Mouse (Mus musculus) CH12.LX (cell line): Measurements from ENCODE around the gene Itk. TPM values are rescaled to one million over a fixed set of nuclear protein-coding genes. Genes with fewer than 3 reads are reported as not detected.
A peak's percentile ranks its signal among the peaks of the same experiment; 100 is the strongest.

Experiments used
- DNase-seq: peaks from one replicate; pipeline ENCODE4 v3.0.0-alpha.2; 2013; ENCODE audit errors: extremely low read depth
- H3K27ac ChIP-seq: 2 replicates; pipeline ENCODE4 v1.5.1; 2012; ENCODE audit warnings: low read depth, mild to moderate bottlenecking, control low read depth, moderate library complexity; ENCODE audit not compliant: insufficient read depth
- H3K27me3 ChIP-seq: replicated peaks from 2 replicates; pipeline ENCODE3; 2012; ENCODE audit warnings: inconsistent platforms
- H3K36me3 ChIP-seq, 2 experiments: replicated peaks in 1 of 2; 2 replicates each; pipeline versions ENCODE3 to v1.6.1; 2012; ENCODE audit warnings: inconsistent platforms in 1 of 2, low read length in 1 of 2, mild to moderate bottlenecking in 1 of 2, mixed read lengths in 1 of 2, moderate library complexity in 1 of 2; ENCODE audit not compliant: control insufficient read depth in 1 of 2, insufficient read depth in 1 of 2
- H3K4me1 ChIP-seq, 2 experiments: 2 replicates each; pipeline ENCODE4 v1.6.1; 2012; ENCODE audit warnings: inconsistent platforms in 1 of 2, moderate library complexity in 1 of 2; ENCODE audit not compliant: insufficient read depth in 2 of 2, control insufficient read depth in 1 of 2
- H3K4me2 ChIP-seq: 2 replicates; pipeline ENCODE4 v1.6.1; 2012; ENCODE audit warnings: low read depth, mild to moderate bottlenecking, control low read depth; ENCODE audit not compliant: poor library complexity, insufficient read depth, severe bottlenecking
- H3K4me3 ChIP-seq, 3 experiments: fragments of 150-350 bp in 1 of 3; sonication (generic) in 1 of 3; replicated peaks in 1 of 3; 2 replicates each; pipeline versions ENCODE3 to v1.5.1; 2011 to 2012; ENCODE audit warnings: low read depth in 2 of 3, low read length in 2 of 3, mild to moderate bottlenecking in 2 of 3, moderate library complexity in 2 of 3, control low read depth in 1 of 3, improper control_type of control experiment in 1 of 3, inconsistent platforms in 1 of 3, mixed read lengths in 1 of 3; ENCODE audit not compliant: poor library complexity in 1 of 3
- H3K79me2 ChIP-seq: replicated peaks from 2 replicates; pipeline ENCODE4 v1.6.1; 2012; ENCODE audit warnings: mild to moderate bottlenecking, moderate library complexity; ENCODE audit not compliant: control insufficient read depth, poor library complexity, insufficient read depth, severe bottlenecking; ENCODE audit errors: extremely low read depth
- H3K9ac ChIP-seq: 2 replicates; pipeline ENCODE4 v1.6.1; 2012; ENCODE audit warnings: low read depth, mild to moderate bottlenecking, control low read depth, moderate library complexity; ENCODE audit not compliant: insufficient read depth
- H3K9me3 ChIP-seq: replicated peaks from 2 replicates; pipeline ENCODE3; 2012; ENCODE audit warnings: low read length, inconsistent platforms, mixed read lengths
- BHLHE40 ChIP-seq: IDR thresholded peaks from 2 replicates; pipeline ENCODE4 v1.6.1; 2011; ENCODE audit warnings: mild to moderate bottlenecking, low read depth, low read length, improper control_type of control experiment
- CHD2 ChIP-seq: IDR thresholded peaks from 2 replicates; pipeline ENCODE4 v1.6.1; 2011; ENCODE audit warnings: low read length, improper control_type of control experiment
- CTCF ChIP-seq, 2 experiments: IDR thresholded peaks in 1 of 2; conservative IDR thresholded peaks in 1 of 2; 2 replicates each; pipeline ENCODE4 v1.5.1; 2011 to 2012; ENCODE audit warnings: low read depth in 2 of 2, low read length in 2 of 2, improper control_type of control experiment in 1 of 2, inconsistent platforms in 1 of 2, mild to moderate bottlenecking in 1 of 2, moderate library complexity in 1 of 2
- ELF1 ChIP-seq: IDR thresholded peaks from 2 replicates; pipeline ENCODE4 v1.6.1; 2014; ENCODE audit warnings: low read depth, mild to moderate bottlenecking, inconsistent platforms, low read length, improper control_type of control experiment
- EP300 ChIP-seq: IDR thresholded peaks from 2 replicates; pipeline ENCODE4 v1.6.1; 2011; ENCODE audit warnings: low read length, improper control_type of control experiment
- ETS1 ChIP-seq: conservative IDR thresholded peaks from 2 replicates; pipeline ENCODE4 v1.6.1; 2012; ENCODE audit warnings: low read depth, mild to moderate bottlenecking, inconsistent platforms, low read length, improper control_type of control experiment, moderate library complexity
- HCFC1 ChIP-seq: IDR thresholded peaks from 2 replicates; pipeline ENCODE4 v1.6.1; 2012; ENCODE audit warnings: low read depth, mild to moderate bottlenecking, inconsistent platforms, low read length, improper control_type of control experiment
- IRF4 ChIP-seq: IDR thresholded peaks from 2 replicates; pipeline ENCODE4 v1.6.1; 2014; ENCODE audit warnings: low read depth, mild to moderate bottlenecking, inconsistent platforms, low read length, improper control_type of control experiment
- JUN ChIP-seq: IDR thresholded peaks from 2 replicates; pipeline ENCODE4 v1.6.1; 2011; ENCODE audit warnings: low read depth, mild to moderate bottlenecking, low read length, improper control_type of control experiment, moderate library complexity; ENCODE audit not compliant: insufficient read depth
- JUND ChIP-seq: conservative IDR thresholded peaks from 2 replicates; pipeline ENCODE4 v1.6.1; 2011; ENCODE audit warnings: low read depth, low read length, improper control_type of control experiment
- KAT2A ChIP-seq: IDR thresholded peaks from 2 replicates; pipeline ENCODE4 v1.6.1; 2012; ENCODE audit warnings: low read length, improper control_type of control experiment, inconsistent platforms; ENCODE audit not compliant: insufficient replicate concordance
- MAX ChIP-seq: IDR thresholded peaks from 2 replicates; pipeline ENCODE4 v1.6.1; 2011; ENCODE audit warnings: low read length, improper control_type of control experiment
- MAZ ChIP-seq: IDR thresholded peaks from 2 replicates; pipeline ENCODE4 v1.6.1; 2012; ENCODE audit warnings: low read depth, mild to moderate bottlenecking, inconsistent platforms, low read length, improper control_type of control experiment, moderate library complexity
- MEF2A ChIP-seq: IDR thresholded peaks from 2 replicates; pipeline ENCODE4 v1.6.1; 2014; ENCODE audit warnings: low read depth, mild to moderate bottlenecking, inconsistent platforms, low read length, improper control_type of control experiment, borderline replicate concordance
- MXI1 ChIP-seq: IDR thresholded peaks from 2 replicates; pipeline ENCODE4 v1.6.1; 2011; ENCODE audit warnings: mild to moderate bottlenecking, low read depth, low read length, improper control_type of control experiment
- MYC ChIP-seq: IDR thresholded peaks from 2 replicates; pipeline ENCODE4 v1.6.1; 2011; ENCODE audit warnings: low read depth, mild to moderate bottlenecking, improper control_type of control experiment, low read length
- PAX5 ChIP-seq: IDR thresholded peaks from 2 replicates; pipeline ENCODE4 v1.6.1; 2012; ENCODE audit warnings: low read length, inconsistent platforms, mixed read lengths
- POLR2A ChIP-seq: IDR thresholded peaks from 2 replicates; pipeline ENCODE4 v1.6.1; 2011; ENCODE audit warnings: low read depth, mild to moderate bottlenecking, improper control_type of control experiment, low read length
- POLR2AphosphoS2 ChIP-seq: IDR thresholded peaks from 2 replicates; pipeline ENCODE4 v1.6.1; 2011; ENCODE audit warnings: low read depth, low read length, improper control_type of control experiment
- RCOR1 ChIP-seq: conservative IDR thresholded peaks from 2 replicates; pipeline ENCODE4 v1.6.1; 2012; ENCODE audit warnings: low read depth, mild to moderate bottlenecking, inconsistent platforms, low read length, improper control_type of control experiment
- SIN3A ChIP-seq: IDR thresholded peaks from 2 replicates; pipeline ENCODE4 v1.6.1; 2012; ENCODE audit warnings: low read length, improper control_type of control experiment, inconsistent platforms
- SMC3 ChIP-seq: IDR thresholded peaks from 2 replicates; pipeline ENCODE4 v1.6.1; 2011; ENCODE audit warnings: low read depth, low read length, improper control_type of control experiment
- TBP ChIP-seq: conservative IDR thresholded peaks from 2 replicates; pipeline ENCODE4 v1.6.1; 2011; ENCODE audit warnings: low read depth, low read length, improper control_type of control experiment
- TCF12 ChIP-seq: IDR thresholded peaks from 2 replicates; pipeline ENCODE4 v1.6.1; 2014; ENCODE audit warnings: low read depth, mild to moderate bottlenecking, inconsistent platforms, low read length, improper control_type of control experiment
- UBTF ChIP-seq: IDR thresholded peaks from 2 replicates; pipeline ENCODE4 v1.6.1; 2012; ENCODE audit warnings: low read depth, mild to moderate bottlenecking, inconsistent platforms, low read length, improper control_type of control experiment, moderate library complexity
- ZMIZ1 ChIP-seq: IDR thresholded peaks from 2 replicates; pipeline ENCODE4 v1.6.1; 2012; ENCODE audit warnings: low read depth, mild to moderate bottlenecking, inconsistent platforms, low read length, improper control_type of control experiment
- ZNF384 ChIP-seq: IDR thresholded peaks from 2 replicates; pipeline ENCODE4 v1.6.1; 2012; ENCODE audit warnings: low read depth, low read length, improper control_type of control experiment, inconsistent platforms
- dilution Hi-C: fragments of 300-500 bp; cut with MboI; formaldehyde crosslinking; loops from 2 replicates; pipeline ENCODE4 v1.14.3; 2020; ENCODE audit warnings: low sequenced_read_pairs; ENCODE audit not compliant: extremely low pct_unique_long_range_greater_than_20kb, extremely low pct_ligation_motif_present
- in situ Hi-C: fragments of 300-500 bp; cut with MboI; formaldehyde crosslinking; loops from 3 replicates; pipeline ENCODE4 v1.14.3; 2019; ENCODE audit warnings: low sequenced_read_pairs, low pct_ligation_motif_present, low pct_unique_long_range_greater_than_20kb, mixed read lengths
- polyA plus RNA-seq: library from polyadenylated mRNA; unstranded; fragments of >175 nt; gene quantifications from 2 replicates; pipeline ENCODE4 v1.2.1, GENCODE M21; 2012; ENCODE audit warnings: low read depth; ENCODE audit not compliant: insufficient read length
- total RNA-seq, 2 experiments: library from RNA; depleted of rRNA; stranded (reverse); fragments of 300-350 nt in 1 of 2; fragments of >200 nt in 1 of 2; gene quantifications; 2 replicates each; pipeline ENCODE4 v1.2.3; 2012 to 2014

The Itk gene
- total and polyA plus RNA-seq, 3 experiments = 0.11 to 0.64 (median 0.17) TPM

DNA sequence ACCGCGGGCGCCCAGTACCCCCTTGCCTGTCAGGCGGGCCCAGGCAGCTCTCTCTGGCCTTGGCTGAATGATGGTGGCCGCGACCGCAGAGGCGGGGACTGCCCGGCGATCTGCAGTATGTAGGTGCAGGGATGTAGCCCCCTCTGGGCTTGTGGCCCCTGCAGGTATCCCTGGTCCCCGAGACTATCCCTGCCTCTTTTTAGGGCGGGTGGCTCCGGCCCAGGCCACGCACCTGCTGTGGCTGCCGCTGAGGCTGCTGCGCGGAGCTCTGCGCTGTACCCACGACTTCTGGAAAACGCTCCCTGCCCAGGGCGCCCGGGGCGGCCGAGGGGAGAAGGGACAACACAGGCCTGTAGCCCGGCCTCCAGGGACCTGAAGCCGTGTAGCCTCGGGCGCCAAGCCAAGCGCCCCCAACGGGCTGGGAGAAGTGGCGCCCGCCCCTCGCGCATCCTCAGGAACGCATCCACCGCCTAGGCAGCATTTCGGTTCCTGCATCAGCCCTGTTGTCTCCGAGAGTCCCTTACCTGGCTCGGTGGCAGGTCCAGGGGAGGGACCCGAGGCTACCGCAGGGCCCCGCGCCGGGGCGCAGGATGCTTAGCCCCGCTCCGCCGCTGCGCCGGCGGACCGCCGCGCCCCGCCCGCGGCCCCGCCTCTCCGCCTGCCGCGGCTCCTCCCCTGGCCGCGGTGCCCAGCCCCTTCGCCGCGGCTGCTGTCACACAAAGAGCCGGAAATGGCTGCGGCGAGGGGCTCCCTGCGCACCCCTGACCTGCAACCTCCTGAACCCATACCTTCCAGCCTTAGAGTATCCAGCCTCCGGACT lies 77.4 kb downstream of the Itk start (continued):
- TF ChIP-seq MAZ (no peak; the same call in 1 of the 2 replicates), TBP (no peak), PAX5 (no peak), RCOR1 (no peak), ZNF384 (no peak), SMC3 (peak; percentile 6; the same call in 1 of the 2 replicates), POLR2A (peak; percentile 66), BHLHE40 (no peak), KAT2A (0 out of 2 replicates have a peak, but pooled peaks have one; percentile 45), IRF4 (0 out of 2 replicates have a peak, but pooled peaks have one; percentile 12), JUN (no peak)

DNA sequence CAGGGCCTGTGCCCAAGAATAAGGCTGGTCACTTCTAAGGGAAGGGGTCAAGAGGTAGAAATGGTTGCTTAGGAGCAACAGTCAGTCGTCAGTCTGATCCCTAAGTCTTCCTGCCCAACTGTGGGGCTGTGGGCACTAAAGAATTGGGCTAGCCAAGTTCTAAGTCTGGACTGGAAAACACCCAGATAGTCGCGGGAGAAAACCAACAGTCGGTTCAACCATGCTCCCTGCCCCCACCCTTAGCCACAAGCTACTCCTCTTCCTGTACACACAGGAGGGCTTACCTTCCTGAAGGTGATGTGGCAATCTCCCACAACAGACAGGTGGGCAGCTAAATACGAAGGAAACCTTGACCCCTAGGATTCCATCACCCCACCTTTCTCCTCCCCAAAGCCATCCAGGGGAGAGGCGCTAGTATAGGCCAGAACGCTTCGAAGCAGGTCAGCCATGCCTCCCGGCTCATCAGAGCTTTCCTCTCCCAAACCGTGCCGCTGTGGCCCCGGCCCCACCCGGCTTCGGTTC lies 78.1 kb downstream of the Itk start:
- dilution Hi-C loops = no loop called here

More for the DNA sequence above, 78.1 kb downstream of the Itk start:
- H3K27me3 ChIP-seq = peaks cover 3% of the 10 kb centered on the region
- peak overlapping the region; percentile 97 for H3K27ac ChIP-seq
- H3K4me1 ChIP-seq = peaks cover 15 to 38% of the 10 kb centered on the region in 2 experiments
- H3K9ac ChIP-seq = peak overlapping the region; percentile 90
- H3K4me3 ChIP-seq = peak overlapping the region; percentile 89 to 96 (median 94)
- TF ChIP-seq JUND (no peak), POLR2A (peak; percentile 53; the same call in 1 of the 2 replicates), CTCF (conservative IDR thresholded peaks at IDR 0.05 in 1 of 2, IDR thresholded peaks at IDR 0.05 in 1 of 2; ENCODE audit: low read depth in 2 of 2, low read length in 2 of 2) (no peak), ETS1 (peak; percentile 49; the same call in 1 of the 2 replicates), UBTF (peak; percentile 5; the same call in 1 of the 2 replicates), MYC (0 out of 2 replicates have a peak, but pooled peaks have one; percentile 26), TBP (0 out of 2 replicates have a peak, but pooled peaks have one; percentile 72), ELF1 (peak; percentile 71; the same call in 1 of the 2 replicates), MXI1 (peak; percentile 49; the same call in 1 of the 2 replicates), TCF12 (peak; percentile 43; the same call in 1 of the 2 replicates), BHLHE40 (peak; percentile 51; the same call in 1 of the 2 replicates), KAT2A (no peak), SMC3 (no peak; the same call in none of the 2 replicates), MEF2A (no peak), MAX (peak; percentile 62), SIN3A (peak; percentile 82), EP300 (0 out of 2 replicates have a peak, but pooled peaks have one; percentile 22), ZMIZ1 (0 out of 2 replicates have a peak, but pooled peaks have one; percentile 8), POLR2AphosphoS2 (no peak), CHD2 (peak; percentile 87), HCFC1 (peak; percentile 45)
- in situ Hi-C loops = loop anchor here (5.0 kb wide), 1 partner anchor 34 kb away; no protein-coding TSS in a partner anchor
- peaks cover 3% of the 10 kb centered on the region for H3K9me3 ChIP-seq
- peaks cover 54% of the 10 kb centered on the region for H3K79me2 ChIP-seq
- DNase-seq = peak; percentile 86
- peak overlapping the region; percentile 85 for H3K4me2 ChIP-seq
- peaks cover under 1 to 10% of the 10 kb centered on the region in 2 experiments for H3K36me3 ChIP-seq
